Mouse (Mus musculus): Measurements from ENCODE around the gene Fcgrt.

The Fcgrt gene

GRCm38 (mm10) chr7:45103652-45104180, at the start of gene Fcgrt:
TSS of gene Fcgrt (minus strand) at chr7:45103851.
- DNase-seq (ENCODE audit: low read depth), result peak; percentile 75

- peak; percentile 25 for DNase-seq (ENCODE audit: low read depth)
These were observed 49.4 kb upstream of the Fcgrt start for GRCm38 (mm10) chr7:45153052-45153451.

GRCm38 (mm10) chr7:45151303-45151702, 47.7 kb upstream of the Fcgrt start:
- no peak for DNase-seq (ENCODE audit: low read depth)

GRCm38 (mm10) chr7:45150321-45150720, 46.7 kb upstream of the Fcgrt start:
- DNase-seq (ENCODE audit: low read depth), result peak; percentile 26

- no peak for DNase-seq (ENCODE audit: low read depth)
These were observed 45.9 kb upstream of the Fcgrt start for GRCm38 (mm10) chr7:45149545-45149944.

- no peak for DNase-seq (ENCODE audit: low read depth)
These were observed 45.0 kb upstream of the Fcgrt start for GRCm38 (mm10) chr7:45148534-45149098.

GRCm38 (mm10) chr7:45147899-45148298, 44.2 kb upstream of the Fcgrt start:
- no peak for DNase-seq (ENCODE audit: low read depth)

- DNase-seq (ENCODE audit: low read depth), result no peak
These were observed 43.6 kb upstream of the Fcgrt start for GRCm38 (mm10) chr7:45147267-45147666.

- no peak for DNase-seq (ENCODE audit: low read depth)
These were observed 41.8 kb upstream of the Fcgrt start for GRCm38 (mm10) chr7:45145460-45145859.

- no peak for DNase-seq (ENCODE audit: low read depth)
These were observed 40.9 kb upstream of the Fcgrt start for GRCm38 (mm10) chr7:45144368-45145174.

- no peak for DNase-seq (ENCODE audit: low read depth)
These were observed 38.3 kb upstream of the Fcgrt start for GRCm38 (mm10) chr7:45141914-45142313.

GRCm38 (mm10) chr7:45141319-45141718, 37.7 kb upstream of the Fcgrt start:
- DNase-seq (ENCODE audit: low read depth), result no peak

- no peak for DNase-seq (ENCODE audit: low read depth)
These were observed 36.5 kb upstream of the Fcgrt start for GRCm38 (mm10) chr7:45139904-45140723.

GRCm38 (mm10) chr7:45138403-45138802, 34.8 kb upstream of the Fcgrt start:
- peak; percentile 43 for DNase-seq (ENCODE audit: low read depth)

GRCm38 (mm10) chr7:45137171-45138006, 33.7 kb upstream of the Fcgrt start:
- peak; percentile 99 for DNase-seq (ENCODE audit: low read depth)

GRCm38 (mm10) chr7:45135993-45136567, 32.4 kb upstream of the Fcgrt start, which contains the start of the genes Gm45713 and Flt3l:
TSS of gene Gm45713 (minus strand) at chr7:45136231.
TSS of gene Flt3l (minus strand) at chr7:45136432.
- peak; percentile 92 for DNase-seq (ENCODE audit: low read depth)

GRCm38 (mm10) chr7:45135370-45135769, 31.7 kb upstream of the Fcgrt start:
- DNase-seq (ENCODE audit: low read depth), result peak; percentile 41

- peak; percentile 88 for DNase-seq (ENCODE audit: low read depth)
These were observed 30.9 kb upstream of the Fcgrt start for GRCm38 (mm10) chr7:45134544-45135026.

GRCm38 (mm10) chr7:45133446-45134159, 30.0 kb upstream of the Fcgrt start:
- peak; percentile 27 for DNase-seq (ENCODE audit: low read depth)

GRCm38 (mm10) chr7:45131850-45132249, 28.2 kb upstream of the Fcgrt start:
- no peak for DNase-seq (ENCODE audit: low read depth)
